Mouse (Mus musculus) kidney, embryonic 14.5 days (tissue): Measurements from ENCODE around the gene Ccdc24. TPM values are rescaled to one million over a fixed set of nuclear protein-coding genes. Genes with fewer than 3 reads are reported as not detected.
A peak's percentile ranks its signal among the peaks of the same experiment; 100 is the strongest.

Experiments used
- ATAC-seq: fragments of 200-750 bp; cut with Nextera tagmentation; 2 replicates; pipeline ENCODE4 v1.8.0; 2017; ENCODE audit warnings: moderate number of reproducible peaks, mild to moderate bottlenecking, moderate TSS enrichment, moderate library complexity; ENCODE audit not compliant: low FRiP score, low TSS enrichment
- H3K27ac ChIP-seq: fragments of 300-500 bp; sonication (generic); 2 replicates; pipeline ENCODE4 v1.5.1; 2014; ENCODE audit warnings: low read depth, mild to moderate bottlenecking, low read length, moderate library complexity, mixed read lengths
- H3K27me3 ChIP-seq: fragments of 300-500 bp; sonication (generic); 2 replicates; pipeline ENCODE4 v1.6.1; 2014; ENCODE audit warnings: mild to moderate bottlenecking, low read length; ENCODE audit not compliant: control insufficient read depth, insufficient read depth
- H3K36me3 ChIP-seq: fragments of 300-500 bp; sonication (generic); 2 replicates; pipeline ENCODE4 v1.6.1; 2014; ENCODE audit warnings: low read length, mixed read lengths; ENCODE audit not compliant: control insufficient read depth, insufficient read depth
- H3K4me1 ChIP-seq: fragments of 300-500 bp; sonication (generic); 2 replicates; pipeline ENCODE4 v1.6.1; 2014; ENCODE audit warnings: low read length, mixed read lengths; ENCODE audit not compliant: control insufficient read depth, insufficient read depth
- H3K4me2 ChIP-seq: fragments of 300-500 bp; sonication (generic); replicated peaks from 2 replicates; pipeline ENCODE4 v1.6.1; 2014; ENCODE audit warnings: low read depth, mild to moderate bottlenecking, low read length
- H3K4me3 ChIP-seq: fragments of 300-500 bp; sonication (generic); 2 replicates; pipeline ENCODE4 v1.5.1; 2014; ENCODE audit warnings: mild to moderate bottlenecking, low read length
- H3K9ac ChIP-seq: fragments of 300-500 bp; sonication (generic); 2 replicates; pipeline ENCODE4 v1.6.1; 2014; ENCODE audit warnings: low read depth, mild to moderate bottlenecking, low read length, moderate library complexity
- H3K9me3 ChIP-seq: fragments of 300-500 bp; sonication (generic); 2 replicates; pipeline ENCODE4 v1.6.1; 2016; ENCODE audit warnings: low read length; ENCODE audit not compliant: control insufficient read depth
- WGBS: fragments of 180-500 bp; shearing (Covaris S2); extraction: QIAGEN DNeasy Blood & Tissue Kit; methylation state at CpG from one replicate; pipeline ENCODE4 v1.1.7; 2014; 5-methylcytosine and 5-hydroxymethylcytosine counted together
- polyA plus RNA-seq: library from polyadenylated mRNA; unstranded; fragments of >200 nt; fragmentation: Nextera tagmentation; extraction: Ambion mirVana; gene quantifications from 2 replicates; pipeline ENCODE4 v1.2.1, GENCODE M21; 2014

Ccdc24 gene
- 1.8 and 2.0 TPM in 2 replicates for polyA plus RNA-seq

DNA sequence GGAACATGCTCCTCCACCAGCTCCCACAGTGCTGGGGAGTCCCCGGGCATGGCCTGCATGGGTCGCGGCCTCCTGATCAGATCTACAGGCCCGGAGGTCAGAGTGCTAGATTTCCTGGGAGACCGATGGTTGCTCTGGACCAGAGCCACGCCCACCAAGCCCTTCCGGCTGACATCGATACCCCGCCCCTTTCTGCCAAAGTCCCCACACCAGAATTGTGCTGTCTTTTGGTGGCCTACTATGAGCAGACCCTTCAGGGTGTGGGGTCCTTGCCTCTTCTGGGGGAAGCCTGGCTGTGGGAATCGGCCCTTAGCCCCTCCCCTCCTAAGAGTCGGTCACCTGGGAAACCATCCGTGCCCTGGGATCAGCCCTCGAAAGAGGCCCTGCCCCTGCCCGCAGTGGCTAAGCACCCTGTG lies at the start of gene Ccdc24:
Gene Ccdc24 (minus strand): TSS at position 87 of the 416 bp plus-strand sequence.
- Histone ChIP-seq H3K36me3 (peaks cover 21% of the 10 kb centered on the region; the same call in 1 of the 2 replicates), H3K4me1 (peaks cover 17% of the 10 kb centered on the region), H3K4me3 (peak within 1 kb of the TSS; percentile 25), H3K9me3 (no peaks in the 10 kb centered on the region), H3K27me3 (no peaks in the 10 kb centered on the region), H3K27ac (no peak within 1 kb of the TSS), H3K9ac (peak within 1 kb of the TSS; percentile 51; the same call in 1 of the 2 replicates), H3K4me2 (peak within 1 kb of the TSS; percentile 53)
- ATAC-seq, result peak; percentile 41; the same call in 1 of the 2 replicates
- 4% methylated on average over 14 of the region's 14 CpGs for WGBS

DNA sequence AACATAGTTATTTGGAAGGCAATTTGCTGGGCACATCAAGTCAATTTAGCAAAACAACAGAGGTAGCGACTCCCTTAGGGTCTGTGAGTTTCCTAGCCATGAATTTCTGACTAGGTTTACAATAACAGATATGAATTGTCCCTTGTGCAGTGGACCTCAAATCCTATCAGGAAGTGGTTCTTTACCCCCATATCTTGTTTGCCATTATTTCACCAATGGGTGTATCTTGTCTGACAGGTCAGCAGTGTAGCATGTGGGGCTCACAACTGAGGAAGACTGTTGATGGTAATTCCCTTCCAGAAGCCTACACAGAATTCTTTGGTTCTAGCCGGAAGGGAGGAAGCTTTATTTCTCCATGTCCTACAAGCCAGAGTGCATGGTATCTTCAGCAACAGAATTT lies 49.0 kb upstream of the Ccdc24 start:
- 91% methylated on average over 2 of the region's 2 CpGs for WGBS

DNA sequence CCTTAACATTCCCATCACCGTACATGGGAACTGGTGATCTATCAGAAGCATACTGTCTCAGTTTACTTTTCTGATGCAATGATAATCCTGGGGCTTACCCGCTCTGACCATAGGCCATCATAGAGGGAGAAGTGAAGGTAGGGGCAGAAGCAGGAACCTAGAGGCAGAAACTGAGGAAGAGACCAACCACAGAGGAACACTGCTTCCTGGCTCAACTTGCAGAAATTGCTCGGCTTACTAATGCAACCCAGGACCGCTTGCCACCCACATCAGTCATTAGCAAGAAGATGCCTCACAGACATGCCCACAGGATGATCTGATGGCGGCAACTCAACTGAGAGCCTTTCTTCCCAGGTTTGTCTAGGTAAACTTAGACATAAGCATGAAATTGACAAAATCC lies 46.4 kb upstream of the Ccdc24 start:
- H3K9ac ChIP-seq, result no peak overlapping the region
- no peak overlapping the region for H3K27ac ChIP-seq
- no peak overlapping the region for H3K4me3 ChIP-seq
- no peaks in the 10 kb centered on the region for H3K27me3 ChIP-seq
- H3K9me3 ChIP-seq, result no peaks in the 10 kb centered on the region
- H3K4me2 ChIP-seq, result no peak overlapping the region
- no peak for ATAC-seq
- H3K4me1 ChIP-seq, result peaks cover 12% of the 10 kb centered on the region; the same call in 1 of the 2 replicates
- H3K36me3 ChIP-seq, result no peaks in the 10 kb centered on the region
- 89% methylated on average over 5 of the region's 5 CpGs for WGBS

More for the DNA sequence above, 49.0 kb upstream of the Ccdc24 start:
- H3K27me3 ChIP-seq, result peaks cover 12% of the 10 kb centered on the region
- no peak overlapping the region for H3K9ac ChIP-seq
- H3K4me3 ChIP-seq, result no peak overlapping the region
- H3K36me3 ChIP-seq, result no peaks in the 10 kb centered on the region
- H3K4me1 ChIP-seq, result peaks cover under 1% of the 10 kb centered on the region; the same call in 1 of the 2 replicates
- no peak overlapping the region for H3K27ac ChIP-seq
- H3K9me3 ChIP-seq, result no peaks in the 10 kb centered on the region
- no peak overlapping the region for H3K4me2 ChIP-seq
- no peak for ATAC-seq

DNA sequence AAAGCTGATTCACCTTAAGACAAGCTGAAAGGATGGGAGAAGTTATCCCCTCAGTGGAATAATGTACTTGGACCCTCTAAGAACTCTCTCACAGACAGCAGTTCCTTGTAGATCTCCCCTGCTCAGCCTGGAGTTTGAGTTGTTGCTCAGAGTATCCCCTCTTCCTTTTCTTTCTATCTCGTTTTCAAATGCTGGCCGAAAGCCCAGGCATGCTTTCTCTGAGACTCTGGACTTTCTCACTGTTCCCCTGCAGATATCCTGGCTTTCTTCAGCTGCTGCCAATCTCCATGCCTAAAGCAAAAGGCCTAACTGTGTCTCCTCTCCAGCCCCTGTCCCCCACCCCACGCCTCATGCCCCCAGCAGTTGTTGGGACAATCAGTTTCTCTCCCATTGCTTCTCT lies 45.9 kb upstream of the Ccdc24 start:
- Histone ChIP-seq H3K4me3 (no peak overlapping the region), H3K4me2 (no peak overlapping the region), H3K27me3 (no peaks in the 10 kb centered on the region), H3K9me3 (no peaks in the 10 kb centered on the region), H3K27ac (no peak overlapping the region), H3K4me1 (peaks cover 17% of the 10 kb centered on the region), H3K36me3 (no peaks in the 10 kb centered on the region), H3K9ac (no peak overlapping the region)
- WGBS, result 85% methylated on average over 3 of the region's 3 CpGs
- no peak for ATAC-seq

DNA sequence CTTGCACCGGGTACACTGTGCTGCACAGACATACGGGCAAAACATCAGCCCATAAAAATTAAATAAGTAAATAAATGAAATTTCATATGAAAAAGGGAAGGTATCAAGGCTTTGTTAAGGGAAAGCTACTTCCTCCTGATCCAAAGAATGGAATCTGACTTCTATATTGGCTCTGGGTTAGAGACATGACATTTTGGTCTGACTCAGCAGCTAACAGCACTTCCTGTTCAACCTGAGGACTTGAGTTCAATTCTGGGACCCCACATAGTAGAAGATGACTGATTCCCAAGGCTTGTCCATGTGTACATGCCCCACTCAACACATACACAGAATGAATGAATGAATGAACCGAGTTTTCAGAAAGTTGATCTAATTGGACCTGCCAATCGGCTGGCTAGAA lies 45.5 kb upstream of the Ccdc24 start:
- H3K4me3 ChIP-seq, result no peak overlapping the region
- peaks cover 21% of the 10 kb centered on the region for H3K4me1 ChIP-seq
- WGBS, result 88% methylated on average over 4 of the region's 4 CpGs
- no peak for ATAC-seq
- H3K9me3 ChIP-seq, result no peaks in the 10 kb centered on the region
- no peaks in the 10 kb centered on the region for H3K36me3 ChIP-seq
- no peaks in the 10 kb centered on the region for H3K27me3 ChIP-seq
- no peak overlapping the region for H3K27ac ChIP-seq
- no peak overlapping the region for H3K9ac ChIP-seq
- no peak overlapping the region for H3K4me2 ChIP-seq

DNA sequence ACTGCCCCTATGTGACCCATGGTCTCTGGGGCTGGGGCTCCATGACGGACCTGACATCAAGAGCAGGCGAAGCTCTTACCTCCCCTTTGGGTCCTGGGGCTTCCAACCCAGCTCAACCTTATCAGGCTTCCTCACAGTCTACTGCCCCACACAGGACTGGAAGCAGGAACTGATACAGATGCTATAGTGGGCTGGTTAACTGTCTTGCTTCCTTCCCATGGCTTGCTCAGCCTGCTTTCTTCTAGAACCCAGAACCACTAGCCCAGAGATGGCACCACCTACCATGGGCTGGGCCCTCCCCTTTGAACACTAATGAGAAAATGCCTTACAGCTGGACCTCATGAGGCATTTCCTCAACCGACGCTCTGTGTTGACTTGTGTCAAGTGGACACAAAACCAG lies 45.0 kb upstream of the Ccdc24 start:
- 86% methylated on average over 4 of the region's 4 CpGs for WGBS
- Histone ChIP-seq H3K36me3 (no peaks in the 10 kb centered on the region), H3K9ac (no peak overlapping the region), H3K4me1 (peaks cover 25% of the 10 kb centered on the region), H3K4me2 (no peak overlapping the region), H3K9me3 (no peaks in the 10 kb centered on the region), H3K4me3 (no peak overlapping the region), H3K27ac (no peak overlapping the region), H3K27me3 (no peaks in the 10 kb centered on the region)
- no peak for ATAC-seq

DNA sequence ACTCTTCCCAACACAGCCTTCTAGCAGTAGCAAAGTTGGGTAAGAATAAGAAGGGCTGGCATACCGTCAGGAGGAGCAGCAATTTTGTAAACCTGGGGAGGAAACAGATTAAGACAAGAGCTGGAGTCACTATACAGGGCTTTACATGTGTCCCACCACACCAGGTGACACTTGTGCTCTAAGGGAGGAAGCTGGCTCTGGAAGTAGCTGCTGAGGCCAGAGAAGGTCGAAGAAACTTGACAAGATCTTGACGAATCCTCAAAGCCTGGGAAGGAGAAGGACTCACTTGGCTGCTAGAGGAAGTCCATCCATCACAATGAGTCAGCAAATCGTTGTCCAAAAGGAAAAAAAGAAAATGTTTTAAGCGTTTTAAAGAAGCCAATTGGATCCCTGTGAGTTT lies 44.0 kb upstream of the Ccdc24 start:
- Histone ChIP-seq H3K9ac (no peak overlapping the region), H3K4me2 (peak overlapping the region; percentile 99; the same call in 1 of the 2 replicates), H3K9me3 (no peaks in the 10 kb centered on the region), H3K4me3 (no peak overlapping the region), H3K27me3 (no peaks in the 10 kb centered on the region), H3K4me1 (peaks cover 26% of the 10 kb centered on the region), H3K36me3 (peaks cover 6% of the 10 kb centered on the region; the same call in 1 of the 2 replicates), H3K27ac (no peak overlapping the region; the same call in 1 of the 2 replicates)
- WGBS, result 82% methylated on average over 5 of the region's 5 CpGs
- ATAC-seq, result no peak

DNA sequence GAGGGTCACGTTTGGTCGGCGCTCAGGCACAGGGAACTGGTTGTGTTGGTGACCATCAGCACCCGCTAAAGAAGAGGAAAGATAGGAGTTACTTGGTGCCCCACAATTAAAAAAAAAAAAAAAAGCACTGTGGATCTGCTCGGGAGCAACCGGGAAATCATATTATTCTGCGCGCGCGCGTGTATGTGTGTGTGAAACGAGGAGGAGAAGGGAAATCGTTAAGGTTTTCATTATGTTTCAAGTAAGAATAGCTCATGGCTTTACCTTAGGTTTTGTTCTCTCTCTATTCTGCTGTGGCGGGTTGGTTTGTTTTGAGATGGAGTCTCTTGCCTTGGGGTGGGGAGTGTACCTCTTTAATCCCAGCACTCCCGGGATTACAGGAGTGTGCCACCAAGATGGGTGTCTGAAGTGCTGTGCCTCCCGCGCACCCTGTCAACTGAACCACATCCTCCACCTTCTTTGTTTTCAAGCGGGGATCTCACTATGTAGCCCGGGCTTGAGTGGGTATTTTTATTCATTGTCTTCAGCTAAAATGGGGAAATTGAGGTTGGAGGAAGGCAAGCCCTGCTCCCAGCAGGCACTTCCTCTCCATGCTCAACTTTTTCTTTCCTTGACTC lies 43.2 kb upstream of the Ccdc24 start:
- Histone ChIP-seq H3K9me3 (no peaks in the 10 kb centered on the region), H3K27ac (peak overlapping the region; percentile 38; the same call in 1 of the 2 replicates), H3K4me2 (peak overlapping the region; percentile 99), H3K9ac (peak overlapping the region; percentile 74), H3K27me3 (no peaks in the 10 kb centered on the region), H3K4me3 (peak overlapping the region; percentile 76), H3K36me3 (peaks cover 12% of the 10 kb centered on the region; the same call in 1 of the 2 replicates), H3K4me1 (peaks cover 26% of the 10 kb centered on the region)
- 3% methylated on average over 19 of the region's 19 CpGs for WGBS
- ATAC-seq, result no peak
